Mouse (Mus musculus) lung, embryonic 15.5 days (tissue): Measurements from ENCODE around the gene Ankfy1. TPM values are rescaled to one million over a fixed set of nuclear protein-coding genes. Genes with fewer than 3 reads are reported as not detected.
A peak's percentile ranks its signal among the peaks of the same experiment; 100 is the strongest.
"Not testable (repeated sequence)": the region's sequence is repeated elsewhere in the genome, so short reads cannot be mapped to it uniquely, and the experiment has no call there.

Experiments used
- ATAC-seq: fragments of 200-750 bp; cut with Nextera tagmentation; 2 replicates; pipeline ENCODE4 v1.8.0; 2017; ENCODE audit warnings: moderate number of reproducible peaks, borderline replicate concordance; ENCODE audit not compliant: low FRiP score, low TSS enrichment; ENCODE audit errors: extremely low read depth
- H3K27ac ChIP-seq: fragments of 300-500 bp; sonication (generic); 2 replicates; pipeline ENCODE4 v1.5.1; 2015; ENCODE audit warnings: moderate library complexity, mild to moderate bottlenecking, inconsistent platforms
- H3K27me3 ChIP-seq: fragments of 300-500 bp; sonication (generic); 2 replicates; pipeline ENCODE4 v1.6.1; 2015; ENCODE audit warnings: inconsistent platforms
- H3K36me3 ChIP-seq: fragments of 300-500 bp; sonication (generic); 2 replicates; pipeline ENCODE4 v1.6.1; 2015; ENCODE audit warnings: inconsistent platforms
- H3K4me1 ChIP-seq: fragments of 300-500 bp; sonication (generic); 2 replicates; pipeline ENCODE4 v1.6.1; 2015; ENCODE audit warnings: inconsistent platforms
- H3K4me2 ChIP-seq: fragments of 300-500 bp; sonication (generic); 2 replicates; pipeline ENCODE4 v1.6.1; 2015; ENCODE audit warnings: inconsistent platforms, mild to moderate bottlenecking, moderate library complexity
- H3K4me3 ChIP-seq: fragments of 300-500 bp; sonication (generic); 2 replicates; pipeline ENCODE4 v1.5.1; 2015; ENCODE audit warnings: mild to moderate bottlenecking, inconsistent platforms
- H3K9ac ChIP-seq: fragments of 300-500 bp; sonication (generic); 2 replicates; pipeline ENCODE4 v1.6.1; 2015; ENCODE audit warnings: inconsistent platforms
- H3K9me3 ChIP-seq: fragments of 300-500 bp; sonication (generic); 2 replicates; pipeline ENCODE4 v1.6.1; 2016; ENCODE audit warnings: inconsistent platforms
- WGBS: fragments of 180-500 bp; shearing (Covaris S2); methylation state at CpG from one replicate; pipeline ENCODE4 v1.1.7; 2015; 5-methylcytosine and 5-hydroxymethylcytosine counted together
- polyA plus RNA-seq: library from polyadenylated mRNA; unstranded; fragments of >200 nt; fragmentation: Nextera tagmentation; extraction: Ambion mirVana; gene quantifications from 2 replicates; pipeline ENCODE4 v1.2.1, GENCODE M21; 2015

Ankfy1 gene
- polyA plus RNA-seq, 1 experiment from 2014 or later, result 22.6 TPM

- peak overlapping the region; percentile 63; the same call in 1 of the 2 replicates for H3K27ac ChIP-seq
- peaks cover 34% of the 10 kb centered on the region for H3K36me3 ChIP-seq
Observed at GRCm38 (mm10) chr11:72767716-72768115, 77.9 kb downstream of the Ankfy1 start.

DNA sequence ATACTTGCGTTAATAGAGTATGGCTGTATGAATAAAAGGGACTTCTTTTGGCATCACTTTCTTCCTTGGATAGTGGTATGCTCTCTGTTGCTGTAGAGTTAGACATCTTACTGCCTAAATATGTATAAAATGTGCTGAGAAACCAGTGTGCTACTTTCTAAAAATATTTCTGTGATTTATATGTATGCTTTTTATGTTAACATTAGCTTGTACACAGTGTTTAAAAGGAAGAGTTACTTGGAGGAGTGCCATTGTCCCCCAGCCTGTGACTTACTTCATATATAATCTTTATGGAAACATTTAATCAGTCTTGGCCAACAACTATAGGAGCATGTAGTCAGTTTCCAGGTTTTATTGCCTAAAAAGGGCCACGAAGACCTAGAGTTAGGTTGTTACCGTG is 79.3 kb downstream of the Ankfy1 start:
- 66% methylated on average over 3 of the region's 3 CpGs for WGBS
- Histone ChIP-seq H3K4me1 (peaks cover 22% of the 10 kb centered on the region), H3K9ac (no peak overlapping the region), H3K27me3 (no peaks in the 10 kb centered on the region), H3K36me3 (peaks cover 21% of the 10 kb centered on the region), H3K27ac (0 out of 2 replicates have a peak overlapping the region, but pooled peaks have one; percentile 20), H3K9me3 (no peaks in the 10 kb centered on the region), H3K4me2 (no peak overlapping the region), H3K4me3 (no peak overlapping the region)
- ATAC-seq, result no peak

More at GRCm38 (mm10) chr11:72767716-72768115, 77.9 kb downstream of the Ankfy1 start:
- ATAC-seq, result no peak
- H3K4me1 ChIP-seq, result peaks cover 22% of the 10 kb centered on the region
- no peak overlapping the region for H3K9ac ChIP-seq
- H3K27me3 ChIP-seq, result no peaks in the 10 kb centered on the region
- H3K4me2 ChIP-seq, result no peak overlapping the region
- H3K9me3 ChIP-seq, result no peaks in the 10 kb centered on the region
- H3K4me3 ChIP-seq, result no peak overlapping the region
- 73% methylated on average over 8 of the region's 8 CpGs for WGBS

DNA sequence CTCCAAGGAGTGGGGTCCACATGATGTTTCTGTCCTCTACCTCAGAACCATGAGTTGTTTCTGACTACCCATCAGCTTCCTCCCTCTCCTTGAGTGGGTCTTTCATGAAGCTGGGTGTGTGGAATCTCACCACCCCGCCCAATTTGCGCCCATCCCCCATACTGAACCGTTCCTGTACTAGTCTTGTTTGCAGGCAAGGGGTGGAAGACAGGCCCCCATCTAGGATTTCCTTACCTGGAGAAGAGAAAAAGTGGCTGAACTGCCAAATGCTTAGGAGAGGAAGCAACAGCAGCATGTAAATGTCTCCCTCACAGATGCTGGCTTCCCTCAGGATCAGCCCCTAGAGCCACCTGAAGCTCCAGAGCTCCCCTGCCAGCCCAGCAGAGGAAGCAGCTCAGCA is 80.5 kb downstream of the Ankfy1 start:
- H3K27ac ChIP-seq, result no peak overlapping the region; the same call in 1 of the 2 replicates
- no peak overlapping the region for H3K9ac ChIP-seq
- peaks cover 14% of the 10 kb centered on the region for H3K36me3 ChIP-seq
- H3K9me3 ChIP-seq, result no peaks in the 10 kb centered on the region
- WGBS, result 89% methylated on average over 3 of the region's 3 CpGs
- peaks cover 22% of the 10 kb centered on the region for H3K4me1 ChIP-seq
- no peak for ATAC-seq
- no peak overlapping the region for H3K4me2 ChIP-seq
- no peak overlapping the region for H3K4me3 ChIP-seq
- H3K27me3 ChIP-seq, result no peaks in the 10 kb centered on the region

DNA sequence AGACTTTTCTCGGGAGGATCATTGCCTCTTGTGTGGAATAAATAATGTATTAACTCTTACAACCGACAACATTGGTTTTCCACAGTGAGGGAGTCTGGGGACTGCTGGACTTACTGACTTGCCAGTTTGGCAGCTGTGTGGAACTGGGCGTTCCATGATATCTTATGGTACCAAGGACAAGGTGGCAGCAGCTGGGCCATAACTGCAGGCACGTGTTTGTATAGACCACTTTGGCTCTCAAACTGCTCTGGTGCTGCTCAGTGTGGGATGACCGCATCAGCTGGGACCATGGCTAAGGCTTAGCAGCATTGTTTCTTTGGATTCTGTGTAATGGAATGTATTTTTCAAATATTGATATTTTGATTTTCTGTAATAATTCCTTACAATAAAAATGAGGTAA is 81.0 kb downstream of the Ankfy1 start:
- H3K4me2 ChIP-seq, result no peak overlapping the region
- ATAC-seq, result peak; percentile 23; the same call in 1 of the 2 replicates
- WGBS, result 49% methylated on average over 5 of the region's 5 CpGs
- no peaks in the 10 kb centered on the region for H3K27me3 ChIP-seq
- H3K9me3 ChIP-seq, result no peaks in the 10 kb centered on the region
- peaks cover 14% of the 10 kb centered on the region for H3K36me3 ChIP-seq
- H3K27ac ChIP-seq, result no peak overlapping the region; the same call in 1 of the 2 replicates
- no peak overlapping the region for H3K4me3 ChIP-seq
- no peak overlapping the region for H3K9ac ChIP-seq
- peaks cover 22% of the 10 kb centered on the region for H3K4me1 ChIP-seq

DNA sequence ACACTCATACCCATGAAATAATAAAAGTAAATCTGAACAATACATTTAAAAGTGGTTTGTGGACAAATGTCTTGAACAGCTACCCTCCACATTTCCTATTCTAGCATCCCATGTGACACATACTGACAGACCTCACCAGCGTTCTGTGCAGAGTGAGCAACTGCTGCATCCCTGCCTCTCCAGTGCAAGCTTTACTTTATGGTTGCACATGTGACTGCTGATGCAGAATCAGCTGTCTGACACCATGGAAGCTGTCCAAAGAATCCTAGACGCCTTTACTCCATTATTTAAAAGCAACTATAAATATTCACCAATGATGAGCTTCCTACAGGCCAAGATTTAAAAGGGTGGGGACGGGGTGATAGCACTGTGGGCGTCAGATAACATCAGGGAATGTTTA is 81.7 kb downstream of the Ankfy1 start:
- Histone ChIP-seq H3K4me2 (no peak overlapping the region), H3K36me3 (peaks cover 14% of the 10 kb centered on the region), H3K9ac (no peak overlapping the region), H3K9me3 (no peaks in the 10 kb centered on the region), H3K27ac (peak overlapping the region; percentile 33; the same call in 1 of the 2 replicates), H3K27me3 (no peaks in the 10 kb centered on the region), H3K4me1 (peaks cover 22% of the 10 kb centered on the region), H3K4me3 (no peak overlapping the region)
- ATAC-seq, result peak; percentile 79; the same call in 1 of the 2 replicates
- 46% methylated on average over 4 of the region's 4 CpGs for WGBS

GRCm38 (mm10) chr11:72772611-72773010 is 82.8 kb downstream of the Ankfy1 start:
- not testable (repeated sequence) for H3K4me3 ChIP-seq, H3K27me3 ChIP-seq, H3K36me3 ChIP-seq, H3K9me3 ChIP-seq, H3K9ac ChIP-seq, ATAC-seq, H3K27ac ChIP-seq, H3K4me2 ChIP-seq
- H3K4me1 ChIP-seq, result peaks cover 18% of the 10 kb centered on the region
- WGBS, result 23% methylated on average over 1 of the region's 1 CpGs

- H3K9me3 ChIP-seq, result no peaks in the 10 kb centered on the region
- no peak for ATAC-seq
- no peaks in the 10 kb centered on the region for H3K4me1 ChIP-seq
- no peaks in the 10 kb centered on the region for H3K27me3 ChIP-seq
- H3K4me2 ChIP-seq, result no peak overlapping the region
- H3K36me3 ChIP-seq, result no peaks in the 10 kb centered on the region
- H3K27ac ChIP-seq, result no peak overlapping the region
- H3K9ac ChIP-seq, result no peak overlapping the region
- H3K4me3 ChIP-seq, result no peak overlapping the region
Observed at GRCm38 (mm10) chr11:72778957-72779356, 89.2 kb downstream of the Ankfy1 start.

DNA sequence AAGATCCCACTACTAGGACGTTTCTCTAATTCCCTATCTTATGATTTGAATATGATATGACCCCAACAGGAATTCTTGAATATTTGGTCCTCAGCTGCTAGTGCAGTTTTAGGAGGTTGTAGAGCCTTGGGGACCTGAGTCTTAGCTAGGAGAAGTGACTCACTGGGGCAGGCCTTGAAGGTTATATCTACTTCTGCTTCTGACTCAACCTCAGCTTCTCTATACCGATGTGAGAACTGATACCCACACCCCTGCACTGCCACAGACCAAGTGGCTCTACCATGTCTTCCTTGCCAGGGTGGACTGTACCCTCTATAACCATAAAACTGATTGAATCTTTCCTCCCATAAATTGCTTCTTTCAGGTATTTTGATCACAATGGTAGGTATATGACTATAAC is 92.3 kb downstream of the Ankfy1 start:
- Histone ChIP-seq H3K4me2 (no peak overlapping the region), H3K9ac (no peak overlapping the region), H3K9me3 (no peaks in the 10 kb centered on the region), H3K36me3 (no peaks in the 10 kb centered on the region), H3K4me1 (no peaks in the 10 kb centered on the region), H3K4me3 (no peak overlapping the region), H3K27me3 (no peaks in the 10 kb centered on the region), H3K27ac (no peak overlapping the region)
- WGBS, result 54% methylated on average over 2 of the region's 2 CpGs
- no peak for ATAC-seq

DNA sequence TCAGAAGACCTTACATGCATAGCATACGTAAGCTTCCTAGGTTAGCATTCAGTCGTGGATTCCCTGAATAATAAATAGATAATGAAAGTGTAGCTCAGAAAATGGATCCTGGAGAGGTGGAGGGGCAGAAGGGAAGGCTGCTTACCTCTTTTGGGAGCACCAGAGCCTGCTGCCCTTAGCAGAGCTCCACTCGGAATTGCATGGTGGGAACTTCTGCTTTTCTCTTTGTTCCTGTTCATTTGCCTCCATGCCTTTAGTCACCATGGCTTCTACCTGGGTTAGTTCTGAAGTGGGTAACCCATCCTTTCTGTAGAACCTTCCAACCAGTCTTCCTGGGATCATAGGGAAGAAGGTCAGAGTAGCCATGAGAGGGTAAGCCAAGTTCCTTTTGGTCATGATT is 92.7 kb downstream of the Ankfy1 start:
- H3K4me2 ChIP-seq, result no peak overlapping the region
- H3K9ac ChIP-seq, result no peak overlapping the region
- no peaks in the 10 kb centered on the region for H3K4me1 ChIP-seq
- H3K36me3 ChIP-seq, result no peaks in the 10 kb centered on the region
- H3K4me3 ChIP-seq, result no peak overlapping the region
- 76% methylated on average over 3 of the region's 3 CpGs for WGBS
- H3K9me3 ChIP-seq, result no peaks in the 10 kb centered on the region
- H3K27ac ChIP-seq, result no peak overlapping the region
- no peaks in the 10 kb centered on the region for H3K27me3 ChIP-seq
- ATAC-seq, result no peak

DNA sequence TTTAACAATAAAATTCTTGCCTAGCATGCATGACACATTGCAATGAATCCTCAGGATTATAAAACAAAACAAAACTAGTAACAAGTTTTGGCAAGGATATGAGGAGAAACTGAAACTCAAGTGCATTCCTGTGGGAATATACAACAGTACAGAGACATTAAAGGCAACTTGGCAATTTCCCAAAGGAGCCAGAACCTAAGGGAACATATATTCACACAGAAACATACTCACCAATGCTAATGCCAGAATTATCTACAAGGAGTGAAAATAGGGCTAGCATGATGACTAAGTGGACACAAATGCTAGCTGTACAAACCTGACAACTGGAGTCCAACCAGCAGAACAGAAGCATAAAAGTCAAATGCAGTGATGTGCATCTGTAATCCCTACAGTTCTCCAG is 102.2 kb downstream of the Ankfy1 start:
- peaks cover 9% of the 10 kb centered on the region; the same call in 1 of the 2 replicates for H3K4me1 ChIP-seq
- H3K36me3 ChIP-seq, result no peaks in the 10 kb centered on the region
- H3K4me2 ChIP-seq, result no peak overlapping the region
- no peaks in the 10 kb centered on the region for H3K9me3 ChIP-seq
- H3K27me3 ChIP-seq, result no peaks in the 10 kb centered on the region
- no peak overlapping the region for H3K27ac ChIP-seq
- no peak for ATAC-seq
- H3K4me3 ChIP-seq, result no peak overlapping the region
- no peak overlapping the region for H3K9ac ChIP-seq

- H3K4me2 ChIP-seq, result peak overlapping the region; percentile 73
- 14% methylated on average over 14 of the region's 14 CpGs for WGBS
- peak overlapping the region; percentile 75 for H3K27ac ChIP-seq
- H3K4me3 ChIP-seq, result peak overlapping the region; percentile 92
- H3K9ac ChIP-seq, result peak overlapping the region; percentile 88
- peak; percentile 51; the same call in 1 of the 2 replicates for ATAC-seq
- no peaks in the 10 kb centered on the region for H3K27me3 ChIP-seq
- no peaks in the 10 kb centered on the region for H3K9me3 ChIP-seq
- H3K4me1 ChIP-seq, result peaks cover 15% of the 10 kb centered on the region
- H3K36me3 ChIP-seq, result no peaks in the 10 kb centered on the region
Observed at GRCm38 (mm10) chr11:72795149-72795454, 105.3 kb downstream of the Ankfy1 start.

GRCm38 (mm10) chr11:72795455-72796295 is 105.9 kb downstream of the Ankfy1 start, which contains the start of the genes Cyb5d2 and Zzef1:
Cyb5d2 (minus strand) TSS chr11:72796142.
Zzef1 (plus strand) TSS chr11:72796226.
- WGBS, result under 1% methylated on average over 69 of the region's 69 CpGs
- peak within 1 kb of the TSS; percentile 92 for H3K4me3 ChIP-seq
- no peaks in the 10 kb centered on the region for H3K9me3 ChIP-seq
- peak within 1 kb of the TSS; percentile 88 for H3K9ac ChIP-seq
- H3K36me3 ChIP-seq, result no peaks in the 10 kb centered on the region
- H3K27ac ChIP-seq, result peak within 1 kb of the TSS; percentile 75
- H3K4me2 ChIP-seq, result peak within 1 kb of the TSS; percentile 73
- H3K4me1 ChIP-seq, result peaks cover 15% of the 10 kb centered on the region
- no peaks in the 10 kb centered on the region for H3K27me3 ChIP-seq
- peak; percentile 92 for ATAC-seq
